Mouse (Mus musculus) spleen, adult 2 months (tissue): ENCODE results near the gene Lrfn3.

Experiments
- CTCF ChIP-seq: fragments of 200-500 bp; IDR thresholded peaks from 2 replicates; pipeline ENCODE4 v1.5.1; 2011; ENCODE audit warnings: mild to moderate bottlenecking, inconsistent platforms; ENCODE audit not compliant: insufficient read depth, insufficient read length, insufficient replicate concordance; ENCODE audit errors: extremely low read depth
- POLR2A ChIP-seq: fragments of 200-500 bp; IDR thresholded peaks from 2 replicates; pipeline ENCODE4 v1.6.1; 2011; ENCODE audit warnings: low read depth, low read length, inconsistent platforms

DNA sequence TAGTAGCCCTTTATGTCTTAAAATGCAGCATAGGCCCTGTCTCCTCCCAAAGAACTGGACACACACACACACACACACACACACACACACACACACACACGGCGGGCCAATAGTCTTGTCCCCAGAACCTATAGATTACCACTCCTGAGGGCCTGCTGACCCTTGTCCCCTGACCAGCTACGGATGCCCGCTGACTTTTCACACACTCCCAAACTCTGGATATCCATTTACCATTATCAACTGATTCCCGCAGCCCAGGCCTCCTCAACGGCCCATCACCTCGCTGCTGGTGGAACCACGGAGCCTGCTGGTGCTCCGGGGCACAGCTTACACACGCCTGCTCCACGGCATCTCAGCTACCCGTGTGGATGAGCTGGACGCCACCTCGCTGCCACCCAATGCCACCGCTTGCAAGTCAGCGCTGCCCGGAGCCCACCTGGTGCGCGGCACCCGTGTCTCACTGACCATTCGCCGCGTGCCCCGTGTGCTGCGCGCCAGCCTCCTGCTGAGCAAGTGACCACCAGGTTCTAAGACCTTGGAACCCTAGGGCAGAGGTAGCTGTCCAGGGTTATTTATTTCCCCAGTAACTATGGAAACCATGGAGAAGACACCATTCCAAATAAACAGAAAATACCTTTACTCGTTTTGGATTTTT is 48.8 kb downstream of the Lrfn3 start:
- TF ChIP-seq POLR2A: no peak
- no peak for TF ChIP-seq CTCF
